Mouse (Mus musculus): Measurements from ENCODE around the gene Tbc1d5. TPM values are rescaled to one million over a fixed set of nuclear protein-coding genes. Genes with fewer than 3 reads are reported as not detected.

Tbc1d5 gene
- polyA plus RNA-seq, 1 experiment from 2014 or later = 10.2 TPM

- no peak for ATAC-seq (replicated peaks; ENCODE audit: extremely low read depth, insufficient read depth, low FRiP score)
These were observed 165.2 kb downstream of the Tbc1d5 start for GRCm38 (mm10) chr17:51013908-51014307.

GRCm38 (mm10) chr17:51003179-51003578 is 176.0 kb downstream of the Tbc1d5 start:
- no peaks in the 10 kb centered on the region for H3K27me3 ChIP-seq (ENCODE audit: control insufficient read depth, insufficient read depth, low read length)
- no peak for ATAC-seq (replicated peaks; ENCODE audit: extremely low read depth, insufficient read depth, low FRiP score)
- H3K9me3 ChIP-seq (replicated peaks; ENCODE audit: control insufficient read depth, low read length) = peaks cover 3% of the 10 kb centered on the region; the same call in 1 of the 2 replicates
- H3K4me1 ChIP-seq (ENCODE audit: control insufficient read depth, insufficient read depth, low read length) = no peaks in the 10 kb centered on the region
- H3K9ac ChIP-seq (ENCODE audit: low read length) = no peak overlapping the region
- H3K27ac ChIP-seq (ENCODE audit: low read length) = no peak overlapping the region
- no peak overlapping the region for H3K4me2 ChIP-seq (ENCODE audit: low read depth, low read length)
- H3K36me3 ChIP-seq (ENCODE audit: control insufficient read depth, insufficient read depth) = no peaks in the 10 kb centered on the region
- H3K4me3 ChIP-seq (ENCODE audit: low read length) = no peak overlapping the region

More at GRCm38 (mm10) chr17:51013908-51014307, 165.2 kb downstream of the Tbc1d5 start:
- H3K27ac ChIP-seq (ENCODE audit: low read length) = no peak overlapping the region
- no peak overlapping the region for H3K4me2 ChIP-seq (ENCODE audit: low read depth, low read length)
- no peak overlapping the region for H3K4me3 ChIP-seq (ENCODE audit: low read length)
- no peaks in the 10 kb centered on the region for H3K9me3 ChIP-seq (replicated peaks; ENCODE audit: control insufficient read depth, low read length)
- no peaks in the 10 kb centered on the region for H3K36me3 ChIP-seq (ENCODE audit: control insufficient read depth, insufficient read depth)
- no peaks in the 10 kb centered on the region for H3K27me3 ChIP-seq (ENCODE audit: control insufficient read depth, insufficient read depth, low read length)
- H3K4me1 ChIP-seq (ENCODE audit: control insufficient read depth, insufficient read depth, low read length) = no peaks in the 10 kb centered on the region
- H3K9ac ChIP-seq (ENCODE audit: low read length) = no peak overlapping the region

- H3K4me1 ChIP-seq (ENCODE audit: control insufficient read depth, insufficient read depth, low read length) = no peaks in the 10 kb centered on the region
- H3K27ac ChIP-seq (ENCODE audit: low read length) = no peak overlapping the region
- no peak overlapping the region for H3K4me2 ChIP-seq (ENCODE audit: low read depth, low read length)
- no peak overlapping the region for H3K4me3 ChIP-seq (ENCODE audit: low read length)
- H3K36me3 ChIP-seq (ENCODE audit: control insufficient read depth, insufficient read depth) = no peaks in the 10 kb centered on the region; the same call in 1 of the 2 replicates
- H3K9me3 ChIP-seq (replicated peaks; ENCODE audit: control insufficient read depth, low read length) = no peaks in the 10 kb centered on the region
- WGBS = 43% methylated on average over 1 of the region's 1 CpGs
- no peak overlapping the region for H3K9ac ChIP-seq (ENCODE audit: low read length)
- no peaks in the 10 kb centered on the region for H3K27me3 ChIP-seq (ENCODE audit: control insufficient read depth, insufficient read depth, low read length)
- no peak for ATAC-seq (replicated peaks; ENCODE audit: extremely low read depth, insufficient read depth, low FRiP score)
These were observed 180.9 kb downstream of the Tbc1d5 start for GRCm38 (mm10) chr17:50998216-50998615.

GRCm38 (mm10) chr17:50993294-50993993 is 185.7 kb downstream of the Tbc1d5 start:
- Histone ChIP-seq H3K9ac (ENCODE audit: low read length) (no peak overlapping the region), H3K36me3 (ENCODE audit: control insufficient read depth, insufficient read depth) (peaks cover 3% of the 10 kb centered on the region; the same call in 1 of the 2 replicates), H3K4me1 (ENCODE audit: control insufficient read depth, insufficient read depth, low read length) (no peaks in the 10 kb centered on the region), H3K9me3 (replicated peaks; ENCODE audit: control insufficient read depth, low read length) (no peaks in the 10 kb centered on the region; the same call in 1 of the 2 replicates), H3K4me2 (ENCODE audit: low read depth, low read length) (no peak overlapping the region), H3K4me3 (ENCODE audit: low read length) (no peak overlapping the region), H3K27ac (ENCODE audit: low read length) (no peak overlapping the region), H3K27me3 (ENCODE audit: control insufficient read depth, insufficient read depth, low read length) (no peaks in the 10 kb centered on the region)
- ATAC-seq (replicated peaks; ENCODE audit: extremely low read depth, insufficient read depth, low FRiP score) = no peak
- WGBS = 79% methylated on average over 3 of the region's 3 CpGs

- peaks cover 3% of the 10 kb centered on the region; the same call in 1 of the 2 replicates for H3K36me3 ChIP-seq (ENCODE audit: control insufficient read depth, insufficient read depth)
- H3K27ac ChIP-seq (ENCODE audit: low read length) = no peak overlapping the region
- no peaks in the 10 kb centered on the region for H3K27me3 ChIP-seq (ENCODE audit: control insufficient read depth, insufficient read depth, low read length)
- 94% methylated on average over 2 of the region's 2 CpGs for WGBS
- H3K9ac ChIP-seq (ENCODE audit: low read length) = no peak overlapping the region
- H3K4me2 ChIP-seq (ENCODE audit: low read depth, low read length) = no peak overlapping the region
- H3K9me3 ChIP-seq (replicated peaks; ENCODE audit: control insufficient read depth, low read length) = no peaks in the 10 kb centered on the region; the same call in 1 of the 2 replicates
- ATAC-seq (replicated peaks; ENCODE audit: extremely low read depth, insufficient read depth, low FRiP score) = no peak
- H3K4me3 ChIP-seq (ENCODE audit: low read length) = no peak overlapping the region
- no peaks in the 10 kb centered on the region for H3K4me1 ChIP-seq (ENCODE audit: control insufficient read depth, insufficient read depth, low read length)
These were observed 188.3 kb downstream of the Tbc1d5 start for GRCm38 (mm10) chr17:50990770-50991405.

GRCm38 (mm10) chr17:50987935-50988334 is 191.2 kb downstream of the Tbc1d5 start:
- H3K9me3 ChIP-seq (replicated peaks; ENCODE audit: control insufficient read depth, low read length) = no peaks in the 10 kb centered on the region
- WGBS = 51% methylated on average over 3 of the region's 3 CpGs
- no peaks in the 10 kb centered on the region for H3K27me3 ChIP-seq (ENCODE audit: control insufficient read depth, insufficient read depth, low read length)
- no peak overlapping the region for H3K4me3 ChIP-seq (ENCODE audit: low read length)
- H3K4me2 ChIP-seq (ENCODE audit: low read depth, low read length) = no peak overlapping the region
- no peak for ATAC-seq (replicated peaks; ENCODE audit: extremely low read depth, insufficient read depth, low FRiP score)
- no peak overlapping the region for H3K9ac ChIP-seq (ENCODE audit: low read length)
- no peaks in the 10 kb centered on the region for H3K4me1 ChIP-seq (ENCODE audit: control insufficient read depth, insufficient read depth, low read length)
- no peak overlapping the region for H3K27ac ChIP-seq (ENCODE audit: low read length)
- H3K36me3 ChIP-seq (ENCODE audit: control insufficient read depth, insufficient read depth) = peaks cover under 1% of the 10 kb centered on the region; the same call in 1 of the 2 replicates

GRCm38 (mm10) chr17:50981933-50982332 is 197.2 kb downstream of the Tbc1d5 start:
- Histone ChIP-seq H3K9ac (ENCODE audit: low read length) (no peak overlapping the region), H3K27ac (ENCODE audit: low read length) (no peak overlapping the region), H3K27me3 (ENCODE audit: control insufficient read depth, insufficient read depth, low read length) (no peaks in the 10 kb centered on the region), H3K9me3 (replicated peaks; ENCODE audit: control insufficient read depth, low read length) (no peaks in the 10 kb centered on the region), H3K4me2 (ENCODE audit: low read depth, low read length) (no peak overlapping the region), H3K36me3 (ENCODE audit: control insufficient read depth, insufficient read depth) (no peaks in the 10 kb centered on the region), H3K4me1 (ENCODE audit: control insufficient read depth, insufficient read depth, low read length) (no peaks in the 10 kb centered on the region), H3K4me3 (ENCODE audit: low read length) (no peak overlapping the region)
- ATAC-seq (replicated peaks; ENCODE audit: extremely low read depth, insufficient read depth, low FRiP score) = no peak
- WGBS = 61% methylated on average over 5 of the region's 5 CpGs

GRCm38 (mm10) chr17:50972142-50972541 is 207.0 kb downstream of the Tbc1d5 start:
- H3K27ac ChIP-seq (ENCODE audit: low read length) = no peak overlapping the region
- 14% methylated on average over 1 of the region's 1 CpGs for WGBS
- no peaks in the 10 kb centered on the region for H3K27me3 ChIP-seq (ENCODE audit: control insufficient read depth, insufficient read depth, low read length)
- H3K4me2 ChIP-seq (ENCODE audit: low read depth, low read length) = no peak overlapping the region
- H3K36me3 ChIP-seq (ENCODE audit: control insufficient read depth, insufficient read depth) = no peaks in the 10 kb centered on the region
- H3K9ac ChIP-seq (ENCODE audit: low read length) = no peak overlapping the region
- ATAC-seq (replicated peaks; ENCODE audit: extremely low read depth, insufficient read depth, low FRiP score) = no peak
- no peaks in the 10 kb centered on the region for H3K4me1 ChIP-seq (ENCODE audit: control insufficient read depth, insufficient read depth, low read length)
- H3K4me3 ChIP-seq (ENCODE audit: low read length) = no peak overlapping the region
- H3K9me3 ChIP-seq (replicated peaks; ENCODE audit: control insufficient read depth, low read length) = no peaks in the 10 kb centered on the region

GRCm38 (mm10) chr17:50966147-50966546 is 213.0 kb downstream of the Tbc1d5 start:
- H3K27ac ChIP-seq (ENCODE audit: low read length) = no peak overlapping the region
- no peak overlapping the region for H3K9ac ChIP-seq (ENCODE audit: low read length)
- no peak overlapping the region for H3K4me3 ChIP-seq (ENCODE audit: low read length)
- no peak for ATAC-seq (replicated peaks; ENCODE audit: extremely low read depth, insufficient read depth, low FRiP score)
- WGBS = 92% methylated on average over 1 of the region's 1 CpGs
- no peaks in the 10 kb centered on the region for H3K4me1 ChIP-seq (ENCODE audit: control insufficient read depth, insufficient read depth, low read length)
- H3K9me3 ChIP-seq (replicated peaks; ENCODE audit: control insufficient read depth, low read length) = no peaks in the 10 kb centered on the region
- no peak overlapping the region for H3K4me2 ChIP-seq (ENCODE audit: low read depth, low read length)
- H3K27me3 ChIP-seq (ENCODE audit: control insufficient read depth, insufficient read depth, low read length) = no peaks in the 10 kb centered on the region
- peaks cover 4% of the 10 kb centered on the region; the same call in 1 of the 2 replicates for H3K36me3 ChIP-seq (ENCODE audit: control insufficient read depth, insufficient read depth)
